Mouse (Mus musculus) heart, embryonic 13.5 days (tissue): ENCODE measurements around the gene Habp4. TPM values are rescaled to one million over a fixed set of nuclear protein-coding genes. Genes with fewer than 3 reads are reported as not detected.
A peak's percentile ranks its signal among the peaks of the same experiment; 100 is the strongest.

Experiments
- ATAC-seq: fragments of 200-750 bp; cut with Nextera tagmentation; 2 replicates; pipeline ENCODE4 v1.8.0; 2017; ENCODE audit warnings: moderate TSS enrichment; ENCODE audit not compliant: insufficient number of reproducible peaks, low FRiP score, low TSS enrichment; ENCODE audit errors: extremely low read depth
- H3K27ac ChIP-seq: fragments of 300-500 bp; sonication (generic); replicated peaks from 2 replicates; pipeline ENCODE4 v1.5.1; 2015; ENCODE audit warnings: moderate library complexity, mild to moderate bottlenecking, inconsistent platforms
- H3K27me3 ChIP-seq: fragments of 300-500 bp; sonication (generic); replicated peaks from 2 replicates; pipeline ENCODE4 v1.6.1; 2015; ENCODE audit warnings: mild to moderate bottlenecking, inconsistent platforms
- H3K36me3 ChIP-seq: fragments of 300-500 bp; sonication (generic); 2 replicates; pipeline ENCODE4 v1.6.1; 2015; ENCODE audit warnings: mild to moderate bottlenecking, inconsistent platforms
- H3K4me1 ChIP-seq: fragments of 300-500 bp; sonication (generic); 2 replicates; pipeline ENCODE4 v1.6.1; 2015; ENCODE audit warnings: inconsistent platforms
- H3K4me2 ChIP-seq: fragments of 300-500 bp; sonication (generic); 2 replicates; pipeline ENCODE4 v1.6.1; 2015; ENCODE audit warnings: inconsistent platforms, mild to moderate bottlenecking, moderate library complexity
- H3K4me3 ChIP-seq: fragments of 300-500 bp; sonication (generic); 2 replicates; pipeline ENCODE4 v1.5.1; 2015; ENCODE audit warnings: moderate library complexity, mild to moderate bottlenecking, inconsistent platforms
- H3K9ac ChIP-seq: fragments of 300-500 bp; sonication (generic); 2 replicates; pipeline ENCODE4 v1.6.1; 2015; ENCODE audit warnings: inconsistent platforms, mild to moderate bottlenecking, moderate library complexity
- H3K9me3 ChIP-seq: fragments of 300-500 bp; sonication (generic); 2 replicates; pipeline ENCODE4 v1.6.1; 2016; ENCODE audit warnings: inconsistent platforms
- WGBS: fragments of 180-500 bp; shearing (Covaris S2); methylation state at CpG from one replicate; pipeline ENCODE4 v1.1.7; 2015; ENCODE audit warnings: mixed read lengths; 5-methylcytosine and 5-hydroxymethylcytosine counted together
- polyA plus RNA-seq: library from polyadenylated mRNA; unstranded; fragments of >200 nt; fragmentation: Nextera tagmentation; extraction: Ambion mirVana; gene quantifications from 2 replicates; pipeline ENCODE4 v1.2.1, GENCODE M21; 2015

The Habp4 gene
- polyA plus RNA-seq, 1 experiment from 2014 or later = 50.1 TPM

DNA sequence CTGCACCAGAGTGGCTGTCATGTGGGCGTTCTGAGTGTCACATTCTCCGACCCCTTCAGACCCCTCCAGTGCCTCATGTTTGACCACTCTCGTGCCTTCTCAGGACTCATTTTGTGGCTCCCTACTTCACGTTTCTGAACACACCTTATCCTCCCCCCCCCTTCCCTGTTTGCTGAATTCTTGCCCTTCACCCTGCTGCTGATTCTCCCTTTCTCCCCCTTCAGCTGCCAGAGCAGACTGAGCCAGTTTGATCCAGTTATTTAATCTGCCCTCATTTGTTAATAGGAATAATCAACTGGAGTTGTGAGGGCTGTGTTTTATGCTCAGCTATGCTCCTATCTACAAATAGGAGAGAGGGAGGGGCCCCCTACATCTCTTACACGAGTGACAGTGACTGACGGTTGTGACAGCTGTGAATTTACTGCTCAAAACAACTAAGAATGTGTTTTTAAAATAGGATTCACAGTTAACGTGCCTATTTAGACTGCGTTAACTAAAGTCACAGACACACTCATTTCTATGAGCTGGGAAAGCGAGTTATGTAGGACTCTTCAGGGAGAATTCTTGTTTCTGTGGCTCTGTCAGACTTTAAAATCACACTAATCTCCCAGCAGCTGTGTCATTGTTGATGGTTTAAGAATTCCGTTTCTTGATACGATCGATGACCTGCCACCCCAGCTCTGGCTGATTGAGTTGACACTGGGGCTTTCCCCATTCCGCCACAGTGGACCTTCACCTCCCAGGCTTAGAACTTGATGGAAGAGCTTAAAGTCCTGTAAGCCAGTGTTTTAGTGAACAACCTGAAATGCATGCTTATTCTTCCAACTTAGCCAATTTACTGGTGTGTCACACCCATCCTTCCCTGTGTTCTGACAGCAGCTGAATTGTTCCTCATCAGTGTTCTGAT is 17.4 kb downstream of the Habp4 start:
- no peak for ATAC-seq
- peaks cover 93% of the 10 kb centered on the region for H3K36me3 ChIP-seq
- H3K4me3 ChIP-seq = no peak overlapping the region

DNA sequence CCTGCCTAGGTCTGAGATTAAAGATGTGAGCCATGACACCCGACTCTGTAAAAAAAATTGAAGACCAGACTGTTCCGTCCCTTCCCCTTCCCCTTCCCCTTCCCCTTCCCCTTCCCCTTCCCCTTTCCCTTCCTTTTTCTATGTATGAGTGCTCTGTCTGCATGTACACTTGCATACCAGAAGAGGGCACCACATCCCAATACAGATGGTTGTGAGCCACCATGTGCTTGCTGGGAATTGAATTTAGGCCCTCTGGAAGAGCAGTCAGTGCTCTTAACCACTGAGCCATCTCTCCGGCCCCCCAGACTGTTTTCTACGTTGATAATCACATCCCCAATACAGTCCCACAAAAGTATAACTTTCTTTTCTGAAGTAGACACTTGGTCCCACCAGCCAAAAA is 18.7 kb downstream of the Habp4 start:
- WGBS = 84% methylated on average over 4 of the region's 4 CpGs
- H3K9me3 ChIP-seq = 0 out of 2 replicates have a peak, but pooled peaks cover 4% of the 10 kb centered on the region
- no peak overlapping the region for H3K4me3 ChIP-seq
- no peak for ATAC-seq
- H3K4me2 ChIP-seq = no peak overlapping the region
- peaks cover 93% of the 10 kb centered on the region for H3K36me3 ChIP-seq
- no peak overlapping the region for H3K9ac ChIP-seq
- no peak overlapping the region for H3K27ac ChIP-seq
- no peaks in the 10 kb centered on the region for H3K27me3 ChIP-seq
- H3K4me1 ChIP-seq = peaks cover 12% of the 10 kb centered on the region

More for the DNA sequence above, 17.4 kb downstream of the Habp4 start:
- Histone ChIP-seq H3K9me3 (0 out of 2 replicates have a peak, but pooled peaks cover 4% of the 10 kb centered on the region), H3K4me1 (peaks cover 12% of the 10 kb centered on the region), H3K27ac (peak overlapping the region; percentile 0; the same call in 1 of the 2 replicates), H3K9ac (no peak overlapping the region), H3K27me3 (no peaks in the 10 kb centered on the region), H3K4me2 (no peak overlapping the region)
- 62% methylated on average over 13 of the region's 13 CpGs for WGBS

DNA sequence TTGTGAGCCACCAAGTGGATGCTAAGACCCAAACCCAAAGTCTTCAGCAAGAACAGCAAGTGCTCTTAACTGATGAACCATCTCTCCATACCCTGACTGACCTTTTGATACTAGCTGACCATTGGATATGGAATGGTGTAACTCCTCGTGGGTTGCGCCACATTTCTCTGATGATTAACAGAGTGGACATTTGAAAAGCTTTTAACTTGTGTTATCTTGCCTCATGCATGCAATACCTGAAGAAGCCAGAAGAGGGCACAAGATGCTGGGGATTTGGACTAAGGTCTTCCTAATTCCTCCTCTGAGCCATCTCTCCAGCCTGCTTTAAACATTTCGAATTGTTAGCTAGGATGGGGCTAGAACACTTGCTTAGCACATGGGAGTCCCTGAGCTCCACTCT is 19.3 kb downstream of the Habp4 start:
- Histone ChIP-seq H3K4me3 (no peak overlapping the region), H3K27me3 (no peaks in the 10 kb centered on the region), H3K9ac (no peak overlapping the region), H3K4me1 (peaks cover 12% of the 10 kb centered on the region), H3K4me2 (no peak overlapping the region), H3K27ac (no peak overlapping the region), H3K36me3 (peaks cover 94% of the 10 kb centered on the region), H3K9me3 (0 out of 2 replicates have a peak, but pooled peaks cover 4% of the 10 kb centered on the region)
- 81% methylated on average over 3 of the region's 3 CpGs for WGBS
- ATAC-seq = no peak

DNA sequence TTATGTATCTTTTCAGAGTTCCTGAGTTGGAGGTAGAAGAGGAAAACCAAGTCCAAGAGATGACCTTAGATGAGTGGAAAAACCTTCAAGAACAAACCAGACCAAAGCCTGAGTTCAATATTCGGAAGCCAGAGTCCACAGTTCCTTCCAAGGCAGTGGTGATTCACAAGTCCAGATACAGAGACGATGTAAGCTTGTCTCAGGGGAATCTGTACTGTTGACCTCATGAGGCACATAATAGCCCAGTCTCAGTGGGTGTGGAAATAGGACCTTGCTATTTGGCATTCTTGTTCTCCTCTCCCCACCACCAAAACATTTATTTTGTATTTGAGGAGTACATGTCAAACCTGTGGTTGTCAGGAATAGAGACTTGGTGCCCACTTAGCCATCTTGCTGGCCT is 20.5 kb downstream of the Habp4 start:
- no peak overlapping the region for H3K27ac ChIP-seq
- WGBS = 77% methylated on average over 2 of the region's 2 CpGs
- H3K36me3 ChIP-seq = peaks cover 90% of the 10 kb centered on the region

DNA sequence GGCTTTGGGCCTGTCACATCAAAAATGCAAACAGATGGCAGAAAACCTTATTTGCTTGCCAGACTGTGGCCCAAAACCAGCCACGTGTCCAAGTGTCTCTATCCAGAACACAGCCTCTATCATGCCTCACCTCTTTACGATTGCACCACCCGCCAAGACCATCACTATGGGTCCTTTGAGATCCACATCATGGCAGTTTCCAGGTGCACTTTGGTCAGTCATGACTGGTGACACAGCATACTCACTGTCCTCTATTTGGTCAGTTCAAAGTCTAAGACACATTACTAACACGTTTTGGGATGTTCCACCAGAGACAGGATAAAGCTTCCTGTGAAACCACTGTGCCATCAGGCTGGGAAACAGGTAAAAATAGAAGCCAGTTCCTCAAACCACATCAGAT is 22.0 kb downstream of the Habp4 start:
- no peak for ATAC-seq
- no peaks in the 10 kb centered on the region for H3K27me3 ChIP-seq
- H3K4me1 ChIP-seq = peaks cover 19% of the 10 kb centered on the region
- no peak overlapping the region for H3K27ac ChIP-seq
- no peak overlapping the region for H3K4me3 ChIP-seq
- H3K4me2 ChIP-seq = no peak overlapping the region
- WGBS = 77% methylated on average over 4 of the region's 4 CpGs
- peaks cover 75% of the 10 kb centered on the region for H3K36me3 ChIP-seq
- H3K9me3 ChIP-seq = 0 out of 2 replicates have a peak, but pooled peaks cover 4% of the 10 kb centered on the region
- no peak overlapping the region for H3K9ac ChIP-seq

More for the DNA sequence above, 20.5 kb downstream of the Habp4 start:
- Histone ChIP-seq H3K4me1 (peaks cover 19% of the 10 kb centered on the region), H3K27me3 (no peaks in the 10 kb centered on the region), H3K9ac (no peak overlapping the region), H3K4me2 (no peak overlapping the region), H3K9me3 (0 out of 2 replicates have a peak, but pooled peaks cover 4% of the 10 kb centered on the region), H3K4me3 (no peak overlapping the region)
- ATAC-seq = no peak

DNA sequence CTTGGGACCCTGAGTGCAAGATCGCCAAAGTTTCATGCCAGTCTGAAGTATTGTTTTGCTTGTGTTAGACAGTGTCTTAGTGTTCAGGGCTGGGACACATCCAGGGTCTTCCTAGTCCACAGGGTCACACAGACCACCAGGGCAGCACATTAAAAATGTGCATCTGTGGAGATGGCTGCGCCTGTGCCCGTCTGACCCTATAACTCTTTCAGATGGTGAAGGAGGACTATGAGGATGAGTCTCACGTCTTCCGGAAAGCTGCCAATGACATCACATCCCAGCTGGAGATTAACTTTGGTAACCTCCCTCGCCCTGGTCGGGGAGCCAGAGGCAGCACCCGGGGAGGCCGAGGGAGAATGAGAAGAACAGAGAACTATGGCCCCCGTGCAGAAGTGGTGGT is 22.7 kb downstream of the Habp4 start:
- Histone ChIP-seq H3K27ac (no peak overlapping the region), H3K36me3 (peaks cover 75% of the 10 kb centered on the region), H3K9me3 (0 out of 2 replicates have a peak, but pooled peaks cover 4% of the 10 kb centered on the region), H3K27me3 (no peaks in the 10 kb centered on the region), H3K4me3 (no peak overlapping the region), H3K9ac (no peak overlapping the region), H3K4me1 (peaks cover 25% of the 10 kb centered on the region), H3K4me2 (no peak overlapping the region)
- 68% methylated on average over 10 of the region's 10 CpGs for WGBS
- ATAC-seq = no peak

DNA sequence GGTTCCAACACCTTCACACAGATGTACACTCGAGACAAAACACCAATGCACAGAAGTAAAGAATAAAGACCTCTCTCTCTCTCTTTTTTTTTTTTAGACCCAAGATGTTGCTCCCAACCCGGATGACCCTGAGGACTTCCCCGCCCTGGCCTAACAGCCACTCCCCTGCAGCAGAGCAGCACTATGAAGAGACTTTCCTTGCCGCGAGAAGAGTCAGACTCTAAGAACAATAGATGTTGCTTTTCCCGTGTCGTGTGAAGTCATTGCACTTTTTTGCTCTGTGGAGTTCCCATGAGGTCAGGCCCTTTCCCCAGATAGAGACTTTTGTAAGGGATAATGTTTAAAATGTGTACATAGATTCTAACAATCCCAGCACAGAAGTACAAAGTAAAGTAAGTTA is 23.6 kb downstream of the Habp4 start:
- H3K27me3 ChIP-seq = no peaks in the 10 kb centered on the region
- H3K27ac ChIP-seq = no peak overlapping the region
- no peak for ATAC-seq
- no peak overlapping the region for H3K4me2 ChIP-seq
- no peak overlapping the region for H3K9ac ChIP-seq
- WGBS = 69% methylated on average over 7 of the region's 7 CpGs
- no peak overlapping the region for H3K4me3 ChIP-seq
- H3K9me3 ChIP-seq = 0 out of 2 replicates have a peak, but pooled peaks cover 3% of the 10 kb centered on the region
- peaks cover 25% of the 10 kb centered on the region for H3K4me1 ChIP-seq
- H3K36me3 ChIP-seq = peaks cover 69% of the 10 kb centered on the region

DNA sequence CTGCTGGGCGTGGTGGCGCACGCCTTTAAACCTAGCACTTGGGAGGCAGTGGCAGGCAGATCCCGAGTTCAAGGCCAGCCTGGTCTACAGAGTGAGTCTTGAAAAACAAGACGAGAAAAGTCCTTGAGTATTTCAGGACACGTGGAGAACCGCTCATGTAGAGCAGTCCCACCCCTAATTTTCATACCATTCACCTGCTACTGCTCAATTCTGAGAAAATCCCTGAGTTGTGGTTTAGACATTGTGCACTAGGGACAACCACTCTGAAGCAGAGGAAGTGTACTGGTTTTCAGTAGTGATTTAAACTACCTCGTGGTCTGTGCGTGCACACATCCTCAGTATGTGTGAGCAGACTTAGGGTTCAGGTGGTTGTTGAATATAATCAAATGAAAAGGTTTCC is 24.0 kb downstream of the Habp4 start:
- Histone ChIP-seq H3K4me2 (no peak overlapping the region), H3K27ac (no peak overlapping the region), H3K27me3 (no peaks in the 10 kb centered on the region), H3K4me3 (no peak overlapping the region), H3K36me3 (peaks cover 65% of the 10 kb centered on the region), H3K9me3 (no peaks in the 10 kb centered on the region), H3K9ac (no peak overlapping the region), H3K4me1 (peaks cover 25% of the 10 kb centered on the region)
- no peak for ATAC-seq
- 92% methylated on average over 9 of the region's 9 CpGs for WGBS

DNA sequence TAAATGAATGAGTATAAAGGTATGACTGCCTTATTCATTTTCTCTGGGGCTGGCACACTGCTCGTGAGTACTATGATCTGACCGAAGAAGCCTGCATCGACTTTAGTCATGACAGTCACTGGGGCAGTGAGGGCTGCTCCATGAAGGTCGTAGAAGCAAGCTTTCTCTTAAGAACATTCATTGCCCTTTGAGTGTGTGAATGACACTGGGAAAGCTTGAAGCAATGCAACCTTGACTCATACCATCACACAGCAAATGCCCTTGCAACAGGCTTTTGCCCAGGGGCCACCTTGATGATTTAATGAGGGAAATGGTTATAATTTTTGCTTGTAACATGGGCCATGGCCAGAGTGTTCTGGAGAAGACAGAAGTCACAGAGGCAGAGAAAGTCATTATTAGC is 24.9 kb downstream of the Habp4 start:
- peaks cover 56% of the 10 kb centered on the region for H3K36me3 ChIP-seq
- H3K4me2 ChIP-seq = no peak overlapping the region
- no peaks in the 10 kb centered on the region for H3K9me3 ChIP-seq
- no peak overlapping the region for H3K9ac ChIP-seq
- H3K4me1 ChIP-seq = peaks cover 25% of the 10 kb centered on the region
- 88% methylated on average over 4 of the region's 4 CpGs for WGBS
- no peak overlapping the region for H3K4me3 ChIP-seq
- ATAC-seq = no peak
- no peaks in the 10 kb centered on the region for H3K27me3 ChIP-seq
- H3K27ac ChIP-seq = peak overlapping the region; percentile 73

DNA sequence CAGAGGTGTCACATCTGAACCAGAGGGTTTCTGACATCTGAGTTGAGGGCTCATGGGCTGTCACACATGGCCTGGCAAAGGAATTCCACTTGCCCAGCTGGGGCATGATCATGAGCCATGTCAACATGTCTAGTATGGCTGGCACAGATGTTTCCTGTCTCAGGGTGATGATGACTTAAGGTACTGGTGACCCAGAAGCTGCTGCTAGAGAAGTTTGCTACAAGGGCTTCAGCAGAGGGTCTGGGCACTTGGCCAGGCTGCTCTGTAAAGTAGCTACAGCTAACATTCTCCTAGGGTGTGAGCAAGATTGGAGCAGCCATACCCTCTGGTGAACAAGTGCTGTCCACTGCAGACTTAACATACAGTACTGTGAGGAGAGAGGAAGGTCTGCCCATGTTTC is 25.4 kb downstream of the Habp4 start:
- ATAC-seq = no peak; the same call in 1 of the 2 replicates
- Histone ChIP-seq H3K27me3 (no peaks in the 10 kb centered on the region), H3K9ac (no peak overlapping the region), H3K4me1 (peaks cover 25% of the 10 kb centered on the region), H3K4me2 (no peak overlapping the region), H3K27ac (peak overlapping the region; percentile 73), H3K9me3 (no peaks in the 10 kb centered on the region), H3K36me3 (peaks cover 56% of the 10 kb centered on the region), H3K4me3 (no peak overlapping the region)

DNA sequence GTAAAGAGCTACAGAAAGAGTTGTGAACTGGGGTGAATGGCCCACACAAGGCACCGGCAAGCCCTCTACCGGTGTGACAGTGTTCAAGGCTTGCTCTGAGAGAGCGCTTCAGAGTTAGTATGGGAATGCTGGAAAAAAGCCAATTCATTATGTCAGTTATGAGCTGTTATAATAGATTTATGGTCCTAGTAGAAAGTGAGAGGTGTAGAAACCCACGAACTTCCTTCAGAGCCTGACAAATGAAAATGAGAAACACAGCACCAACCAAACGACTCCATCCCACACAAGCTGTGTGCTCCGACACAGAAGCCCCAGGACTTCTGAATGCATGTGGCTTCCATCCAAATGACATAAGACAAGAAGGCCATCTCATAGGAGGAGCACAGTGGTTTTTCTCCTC is 36.3 kb downstream of the Habp4 start:
- peaks cover 44% of the 10 kb centered on the region for H3K36me3 ChIP-seq
- ATAC-seq = no peak
- H3K4me3 ChIP-seq = no peak overlapping the region
- H3K4me1 ChIP-seq = no peaks in the 10 kb centered on the region
- H3K27me3 ChIP-seq = no peaks in the 10 kb centered on the region
- no peaks in the 10 kb centered on the region for H3K9me3 ChIP-seq
- no peak overlapping the region for H3K27ac ChIP-seq
- H3K9ac ChIP-seq = no peak overlapping the region
- no peak overlapping the region for H3K4me2 ChIP-seq
- WGBS = 86% methylated on average over 6 of the region's 6 CpGs

DNA sequence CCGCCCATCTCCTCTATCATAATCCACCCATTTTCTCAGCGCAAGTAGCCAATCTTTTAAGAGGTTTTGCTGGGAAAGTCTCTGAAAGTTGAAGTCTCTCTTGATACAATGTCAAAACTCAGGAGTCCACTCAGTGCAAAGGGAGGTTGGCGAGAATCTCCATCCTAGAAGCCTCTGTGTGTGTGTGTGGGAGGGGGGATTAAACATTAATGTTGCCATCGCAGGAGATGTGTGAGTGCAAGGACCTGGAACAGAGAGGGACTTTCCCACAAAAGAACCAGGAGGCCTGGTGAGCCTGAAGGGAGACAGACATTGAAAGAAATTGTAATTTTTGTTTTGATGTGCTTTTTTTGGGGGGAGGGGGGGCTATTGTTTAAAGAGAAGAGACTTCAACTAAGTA is 36.7 kb downstream of the Habp4 start:
- Histone ChIP-seq H3K9me3 (no peaks in the 10 kb centered on the region), H3K4me1 (no peaks in the 10 kb centered on the region), H3K4me2 (no peak overlapping the region), H3K27ac (no peak overlapping the region), H3K4me3 (no peak overlapping the region), H3K27me3 (no peaks in the 10 kb centered on the region), H3K9ac (no peak overlapping the region), H3K36me3 (peaks cover 44% of the 10 kb centered on the region)
- WGBS = 91% methylated on average over 4 of the region's 4 CpGs
- no peak for ATAC-seq
